In genomic region chr12:55835857-55836198, GRCm38 (mm10) we compare ENCODE assay signal across 8 mouse cellular contexts. TPM values are rescaled to one million over a fixed set of nuclear protein-coding genes. Genes with fewer than 3 reads are reported as not detected.
DNase-seq lines count a peak whose midpoint lies in the region; ATAC-seq and TF ChIP-seq lines count a peak whose summit lies in the region.

No protein-coding gene starts in this region.

- no peak overlapping the region for H3K27ac ChIP-seq in cerebellum, adult 2 months (ENCODE audit: insufficient read depth, low read length)
- H3K27ac ChIP-seq in neural tube, embryonic 11.5 days (ENCODE audit: low read depth, low read length), result peak overlapping the region; percentile 81; the same call in 1 of the 2 replicates
- H3K27ac ChIP-seq in liver, embryonic 12.5 days, result peak overlapping the region; percentile 90; the same call in 1 of the 2 replicates

- 0% methylated on average over 6 of the region's 6 CpGs for WGBS in cerebellum, adult 2 months
- WGBS in neural tube, embryonic 11.5 days, result under 1% methylated on average over 6 of the region's 6 CpGs
- WGBS in liver, embryonic 12.5 days (ENCODE audit: insufficient replicate concordance), result 2% methylated on average over 6 of the region's 6 CpGs

- DNase-seq in cerebellum, adult 2 months, result no peak
- no peak for DNase-seq in cerebellum, postnatal 4 days (ENCODE audit: low spot score in 2 of 2)
- DNase-seq in neural tube, embryonic 11.5 days (ENCODE audit: low spot score), result no peak
- DNase-seq in neural tube, embryonic 10.5 days (ENCODE audit: extremely low spot score, low spot score), result no peak
- no peak for DNase-seq in ovary, postnatal 14 days (ENCODE audit: low spot score)
- no peak for DNase-seq in testis, postnatal 10 days (ENCODE audit: low spot score)

- no peaks in the 10 kb centered on the region for H3K9me3 ChIP-seq in neural tube, embryonic 11.5 days (ENCODE audit: control insufficient read depth, low read length)
- H3K9me3 ChIP-seq in liver, embryonic 12.5 days (replicated peaks), result no peaks in the 10 kb centered on the region

- TF ChIP-seq CTCF in cerebellum, adult 2 months (IDR thresholded peaks at IDR 0.05; ENCODE audit: borderline replicate concordance, insufficient read depth, low read depth, low read length), result no peak

- no peak overlapping the region for H3K9ac ChIP-seq in neural tube, embryonic 11.5 days (ENCODE audit: low read length)
- H3K9ac ChIP-seq in liver, embryonic 12.5 days, result peak overlapping the region; percentile 45; the same call in 1 of the 2 replicates

- H3K4me1 ChIP-seq in cerebellum, adult 2 months (ENCODE audit: control insufficient read depth, insufficient read depth, low read length), result no peaks in the 10 kb centered on the region
- H3K4me1 ChIP-seq in neural tube, embryonic 11.5 days (ENCODE audit: control insufficient read depth, insufficient read depth, low read length), result peaks cover 3% of the 10 kb centered on the region; the same call in 1 of the 2 replicates
- H3K4me1 ChIP-seq in liver, embryonic 12.5 days, result peaks cover 14% of the 10 kb centered on the region

- TF ChIP-seq POLR2A in cerebellum, adult 2 months (IDR thresholded peaks at IDR 0.05; ENCODE audit: borderline replicate concordance, insufficient read depth, low read length), result no peak

- H3K27me3 ChIP-seq in cerebellum, adult 2 months (ENCODE audit: control insufficient read depth, insufficient read depth, low read length), result no peaks in the 10 kb centered on the region
- no peaks in the 10 kb centered on the region for H3K27me3 ChIP-seq in neural tube, embryonic 11.5 days (ENCODE audit: control insufficient read depth, insufficient read depth, low read length)
- no peaks in the 10 kb centered on the region for H3K27me3 ChIP-seq in liver, embryonic 12.5 days (replicated peaks)

- ATAC-seq in neural tube, embryonic 11.5 days (ENCODE audit: insufficient read depth, low FRiP score, low TSS enrichment), result no peak
- no peak for ATAC-seq in liver, embryonic 12.5 days
- no peak for ATAC-seq in frontal cortex, adult (ENCODE audit: low TSS enrichment)

- H3K4me2 ChIP-seq in neural tube, embryonic 11.5 days (ENCODE audit: low read depth), result peak overlapping the region; percentile 27
- peak overlapping the region; percentile 84 for H3K4me2 ChIP-seq in liver, embryonic 12.5 days

- no peaks in the 10 kb centered on the region for H3K36me3 ChIP-seq in neural tube, embryonic 11.5 days (ENCODE audit: control insufficient read depth, insufficient read depth, low read length)
- peaks cover 4% of the 10 kb centered on the region; the same call in 1 of the 2 replicates for H3K36me3 ChIP-seq in liver, embryonic 12.5 days

- H3K4me3 ChIP-seq in cerebellum, adult 2 months (replicated peaks; ENCODE audit: insufficient read depth, low read depth, low read length), result peak overlapping the region; percentile 24
- H3K4me3 ChIP-seq in neural tube, embryonic 11.5 days (ENCODE audit: low read depth, low read length), result peak overlapping the region; percentile 58
- peak overlapping the region; percentile 84 for H3K4me3 ChIP-seq in liver, embryonic 12.5 days

RNA-seq across cellular contexts. Expression of gene Brms1l, which starts 0.3 kb away (rescaled TPM):
- polyA plus RNA-seq in cerebellum, adult 2 months (2012; rRNA removed), result 113 and 123 TPM in 2 replicates
- 36.1 and 40.9 TPM in 2 replicates for polyA plus RNA-seq in neural tube, embryonic 11.5 days (2014; fragmentation: Nextera tagmentation; extraction: Ambion mirVana)
- polyA plus RNA-seq in liver, embryonic 12.5 days (2016; fragmentation: Nextera tagmentation; extraction: Ambion mirVana), result 22.9 and 24.4 TPM in 2 replicates

RNA-seq across cellular contexts. Expression of gene Ralgapa1, which starts 14.9 kb away (rescaled TPM):
- polyA plus RNA-seq in cerebellum, adult 2 months (2012; rRNA removed), result 56.6 and 58.0 TPM in 2 replicates
- polyA plus RNA-seq in neural tube, embryonic 11.5 days (2014; fragmentation: Nextera tagmentation; extraction: Ambion mirVana), result 19.2 and 22.1 TPM in 2 replicates
- polyA plus RNA-seq in liver, embryonic 12.5 days (2016; fragmentation: Nextera tagmentation; extraction: Ambion mirVana), result 10.0 and 11.7 TPM in 2 replicates

Comparison
In these comparisons a context has a peak if more than half of its experiments do, and no peak if none do; other contexts are left out.
1. H3K4me3 ChIP-seq: peak in every context shown above with its lines; median percentile 84 in liver, embryonic 12.5 days; 58 in neural tube, embryonic 11.5 days; 24 in cerebellum, adult 2 months.